Mouse (Mus musculus): Measurements from ENCODE around the gene Ctf2. TPM values are rescaled to one million over a fixed set of nuclear protein-coding genes. Genes with fewer than 3 reads are reported as not detected.
A peak's percentile ranks its signal among the peaks of the same experiment; 100 is the strongest.
"Not testable (repeated sequence)": the region's sequence is repeated elsewhere in the genome, so short reads cannot be mapped to it uniquely, and the experiment has no call there.

The Ctf2 gene
- not detected for total RNA-seq (2021)
- long read RNA-seq, experiment 1 = 0 reads
- long read RNA-seq, experiment 2, partial matches to known transcripts = 0 of 2 reads
- long read RNA-seq, experiment 2, other reads (novel, unspliced or antisense) = 2 of 2 reads

DNA sequence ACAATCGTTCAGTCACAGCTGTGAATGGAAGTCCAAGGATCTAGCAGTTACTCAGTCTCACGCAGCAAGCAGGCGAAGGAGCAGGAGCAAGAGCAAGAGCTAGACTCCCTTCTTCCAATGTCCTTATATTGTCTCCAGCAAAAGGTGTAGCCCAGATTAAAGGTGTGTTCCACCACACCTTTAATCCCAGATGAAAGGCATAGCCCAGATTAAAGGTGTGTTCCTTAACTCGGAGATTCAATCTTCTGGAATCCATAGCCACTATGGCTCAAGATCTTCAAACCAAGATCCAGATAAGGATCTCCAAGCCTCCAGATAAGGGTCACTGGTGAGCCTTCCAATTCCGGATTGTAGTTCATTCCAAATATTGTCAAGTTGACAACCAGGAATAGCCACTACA, at the start of gene Ctf2:
Gene Ctf2 (minus strand): TSS at position 101 of the 400 bp plus-strand sequence.
- not testable (repeated sequence) for DNase-seq (ENCODE audit: low spot score in 2 of 2)

DNA sequence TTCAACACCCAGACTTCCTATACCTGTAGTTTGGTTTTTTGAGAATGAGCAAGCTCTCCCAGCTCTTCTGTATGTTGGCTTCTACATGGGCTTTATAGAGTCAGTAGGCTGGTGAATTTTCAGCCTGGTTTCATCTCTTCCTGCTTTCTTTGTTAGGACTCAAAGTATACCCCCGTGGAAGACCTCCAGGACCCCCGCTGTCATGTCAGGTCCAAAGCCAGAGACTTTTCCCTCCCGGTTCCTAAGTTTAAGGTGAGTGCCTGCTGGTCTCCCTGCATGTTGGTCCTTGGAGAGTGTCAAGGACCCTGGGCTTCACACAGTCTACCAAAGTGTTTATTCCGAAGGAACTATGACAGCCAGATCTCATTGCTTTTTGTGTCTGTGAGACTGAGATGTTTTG, 46.4 kb upstream of the Ctf2 start:
- no peak for DNase-seq (ENCODE audit: low spot score in 2 of 2)

DNA sequence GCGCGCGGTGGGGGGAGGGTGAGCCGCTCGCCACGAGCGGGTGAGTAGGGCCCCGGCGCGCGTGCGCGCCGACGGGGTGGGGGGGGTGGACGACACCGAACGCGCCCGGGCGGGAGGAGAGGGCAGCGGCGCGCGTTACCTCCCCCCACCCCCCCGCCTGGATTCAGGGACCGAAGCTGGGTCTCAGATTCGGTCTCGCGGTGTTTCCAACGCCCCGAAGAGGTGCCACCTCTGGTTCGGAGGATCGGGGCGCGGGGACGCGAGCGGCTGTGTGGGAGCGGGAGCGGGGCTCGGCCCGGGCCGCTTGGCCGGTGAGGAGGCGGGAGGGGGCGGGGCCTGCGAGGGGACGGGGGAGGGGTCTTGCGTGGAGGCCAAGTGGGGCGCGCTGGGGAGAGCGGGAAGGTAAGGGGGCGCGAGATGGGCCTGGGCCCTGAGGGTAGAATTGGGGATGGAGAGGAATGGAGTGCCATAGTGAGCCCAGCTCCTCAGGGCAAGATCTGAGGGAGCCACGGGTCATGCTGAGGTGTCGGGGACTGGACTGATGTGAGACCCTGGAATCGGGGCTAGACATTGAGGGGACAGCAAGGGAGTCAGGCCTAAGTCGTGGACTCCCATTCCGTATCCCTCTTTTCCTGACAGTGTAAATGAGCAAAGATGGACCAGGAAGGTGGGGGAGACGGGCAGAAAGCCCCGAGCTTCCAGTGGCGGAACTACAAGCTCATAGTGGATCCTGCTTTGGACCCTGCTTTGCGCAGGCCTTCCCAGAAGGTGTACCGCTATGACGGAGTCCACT, 45.7 kb upstream of the Ctf2 start:
- DNase-seq (ENCODE audit: low spot score in 2 of 2) = peak in 1 of 2 experiments; percentile 39

DNA sequence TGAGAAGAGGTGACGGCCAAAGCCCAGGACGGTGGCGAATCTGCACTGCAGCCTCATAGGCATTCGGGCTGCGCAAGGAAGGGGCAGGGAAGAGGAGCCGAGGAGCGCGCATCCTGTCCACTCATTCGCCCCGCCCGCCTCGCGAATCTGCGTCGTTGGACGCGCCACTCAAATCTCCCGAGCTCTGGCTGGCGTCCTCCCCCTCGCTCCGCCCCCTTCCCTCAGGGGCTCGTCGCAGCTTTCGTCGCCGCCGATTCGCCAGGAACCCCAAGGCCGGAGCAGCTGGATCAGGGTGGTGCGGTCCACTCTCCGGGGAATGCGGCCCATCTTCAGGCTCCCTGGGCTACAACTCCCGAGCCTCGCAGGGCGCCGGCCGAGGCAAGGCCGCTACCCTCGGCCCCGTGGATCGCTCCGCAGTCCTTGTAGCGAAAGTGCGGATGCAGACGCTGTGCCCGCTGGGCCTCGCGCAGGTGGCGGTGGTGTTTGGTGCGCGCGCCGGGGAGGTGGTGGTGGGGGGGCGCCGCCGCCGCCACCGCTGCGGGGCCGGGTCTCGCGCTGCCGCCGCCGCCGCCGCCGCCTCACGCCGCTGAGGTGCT, 45.0 kb upstream of the Ctf2 start:
- DNase-seq (ENCODE audit: low spot score in 2 of 2) = peak; percentile 97 to 98

DNA sequence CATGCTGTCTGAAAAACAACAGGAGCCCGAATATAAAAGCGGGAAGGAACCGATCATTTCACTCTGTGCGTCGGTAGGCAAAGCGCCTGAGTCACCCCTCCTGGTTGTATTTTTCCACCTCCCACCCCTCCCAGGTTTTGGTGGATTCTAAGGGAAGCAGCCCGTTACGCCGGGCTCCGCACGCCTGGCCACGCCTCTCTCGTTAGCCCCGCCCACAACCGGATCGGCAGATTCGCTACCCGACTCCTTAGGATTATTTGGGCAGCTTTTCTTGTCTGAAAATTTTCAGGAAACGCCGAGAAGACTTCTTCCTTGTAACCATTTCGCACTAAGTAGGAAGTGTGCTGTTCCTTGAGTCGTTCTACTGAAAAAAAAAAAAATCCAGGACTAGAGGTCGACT, 44.5 kb upstream of the Ctf2 start, which contains the start of gene Setd1a:
Gene Setd1a (plus strand): TSS at position 245 of the 400 bp plus-strand sequence.
- peak; percentile 86 to 91 for DNase-seq (ENCODE audit: low spot score in 2 of 2)

DNA sequence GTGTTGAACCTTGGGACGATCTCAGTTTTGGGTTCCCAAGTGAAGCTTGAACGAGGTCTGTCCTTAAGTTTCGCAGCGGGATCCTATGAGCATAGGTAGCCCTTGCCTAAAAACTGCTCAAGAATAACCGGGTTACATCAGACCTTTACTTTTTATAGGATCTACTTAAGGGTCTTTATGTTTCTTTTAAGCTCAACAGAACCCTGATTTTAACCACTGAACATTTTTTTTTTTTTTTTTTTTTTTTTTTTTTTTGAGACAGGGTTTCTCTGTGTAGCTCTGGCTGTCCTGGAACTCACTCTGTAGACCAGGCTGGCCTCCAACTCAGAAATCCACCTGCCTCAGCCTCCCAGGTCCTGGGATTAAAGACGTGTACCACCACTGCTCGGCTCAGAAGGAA, 43.9 kb upstream of the Ctf2 start:
- DNase-seq (ENCODE audit: low spot score in 2 of 2) = not testable (repeated sequence)

DNA sequence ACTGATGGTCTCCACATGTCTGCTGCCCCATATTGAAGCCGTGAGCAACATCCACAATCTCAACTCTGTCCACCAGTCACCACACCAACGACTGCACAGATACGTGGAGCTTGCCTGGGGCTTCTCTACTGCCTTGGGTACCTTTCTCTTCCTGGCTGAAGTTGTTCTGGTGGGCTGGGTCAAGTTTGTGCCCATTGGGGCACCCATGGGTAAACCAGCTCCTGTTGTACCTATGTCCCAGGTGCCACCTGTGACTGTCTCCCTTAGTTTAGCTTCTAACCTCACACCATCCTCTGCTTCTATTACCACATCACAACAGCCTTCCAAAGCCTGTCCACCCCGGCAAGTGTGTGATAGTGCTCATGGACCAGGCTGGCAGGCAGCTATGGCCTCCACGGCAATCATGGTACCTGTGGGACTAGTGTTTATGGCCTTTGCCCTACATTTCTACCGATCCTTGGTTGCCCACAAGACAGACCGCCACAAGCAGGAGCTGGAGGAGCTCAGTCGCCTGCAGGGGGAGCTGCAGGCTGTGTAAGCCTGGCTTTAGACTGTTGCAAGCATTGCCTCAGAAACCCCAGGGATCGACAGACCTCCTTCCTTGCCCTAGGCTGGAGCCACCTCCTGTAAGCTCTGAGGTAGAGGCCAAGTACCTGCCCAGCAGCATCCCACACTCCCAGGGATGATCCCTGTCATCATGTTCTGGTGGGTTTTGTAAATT, 41.9 kb upstream of the Ctf2 start:
- peak; percentile 63 to 71 for DNase-seq (ENCODE audit: low spot score in 2 of 2)

DNA sequence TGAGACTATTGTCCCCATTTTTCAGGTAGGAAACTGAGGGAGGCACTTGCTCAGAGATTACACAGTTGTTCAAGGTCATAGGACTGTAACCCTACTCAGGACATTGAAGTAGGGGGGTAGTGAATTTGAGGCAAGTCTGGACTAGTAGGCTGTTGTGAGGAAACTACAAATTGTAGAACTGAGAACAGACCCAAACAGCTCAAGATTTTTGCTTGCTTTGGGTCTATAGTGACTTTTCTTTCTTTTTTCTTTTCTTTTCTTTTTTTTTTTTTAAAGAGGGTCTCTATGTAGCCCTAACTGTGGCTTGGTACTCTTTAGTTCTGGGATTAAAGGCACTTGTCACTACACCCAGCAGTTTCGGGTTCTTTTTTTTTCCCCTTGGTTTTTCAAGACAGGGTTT, 40.6 kb upstream of the Ctf2 start:
- no peak for DNase-seq (ENCODE audit: low spot score in 2 of 2)

DNA sequence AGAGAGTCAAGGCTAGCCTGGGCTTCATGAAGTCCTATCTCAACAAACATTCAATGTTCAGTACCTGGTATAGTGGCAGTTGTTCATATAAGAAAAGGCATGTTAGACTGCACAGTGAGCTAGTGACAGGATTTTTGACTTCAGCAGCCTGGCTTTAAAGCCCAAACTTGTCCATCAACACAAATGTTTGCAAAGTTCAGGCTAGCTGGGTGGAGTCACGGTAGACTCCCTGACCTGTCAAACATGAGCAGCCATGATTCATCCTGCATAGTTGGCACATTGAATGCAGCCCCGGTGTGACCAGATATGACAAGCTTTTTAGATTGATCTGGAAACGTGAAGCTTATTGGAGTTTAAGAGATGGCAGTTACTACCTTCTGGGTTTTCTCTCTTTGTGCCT, 40.1 kb upstream of the Ctf2 start:
- no peak for DNase-seq (ENCODE audit: low spot score in 2 of 2)

DNA sequence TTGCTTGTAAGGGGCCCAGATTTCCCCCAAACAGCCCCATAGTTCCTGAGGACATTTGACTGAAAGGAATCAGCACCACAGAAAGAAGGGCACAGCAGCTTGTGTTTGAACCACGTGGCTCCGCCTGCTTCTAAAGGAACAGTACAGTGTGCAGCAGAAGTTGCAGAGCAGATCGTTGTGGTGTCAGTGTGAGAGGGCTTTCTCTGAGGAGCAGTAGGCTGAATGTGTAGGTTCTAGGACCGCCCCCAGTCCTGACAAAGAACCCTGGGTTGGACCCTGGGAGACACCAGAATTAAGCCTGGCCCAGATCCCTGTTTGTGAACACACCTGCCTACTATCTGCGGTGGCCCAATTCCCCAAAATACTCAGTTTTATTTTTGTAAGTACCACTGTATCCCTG, 39.3 kb upstream of the Ctf2 start:
- peak; percentile 48 to 68 for DNase-seq (ENCODE audit: low spot score in 2 of 2)

DNA sequence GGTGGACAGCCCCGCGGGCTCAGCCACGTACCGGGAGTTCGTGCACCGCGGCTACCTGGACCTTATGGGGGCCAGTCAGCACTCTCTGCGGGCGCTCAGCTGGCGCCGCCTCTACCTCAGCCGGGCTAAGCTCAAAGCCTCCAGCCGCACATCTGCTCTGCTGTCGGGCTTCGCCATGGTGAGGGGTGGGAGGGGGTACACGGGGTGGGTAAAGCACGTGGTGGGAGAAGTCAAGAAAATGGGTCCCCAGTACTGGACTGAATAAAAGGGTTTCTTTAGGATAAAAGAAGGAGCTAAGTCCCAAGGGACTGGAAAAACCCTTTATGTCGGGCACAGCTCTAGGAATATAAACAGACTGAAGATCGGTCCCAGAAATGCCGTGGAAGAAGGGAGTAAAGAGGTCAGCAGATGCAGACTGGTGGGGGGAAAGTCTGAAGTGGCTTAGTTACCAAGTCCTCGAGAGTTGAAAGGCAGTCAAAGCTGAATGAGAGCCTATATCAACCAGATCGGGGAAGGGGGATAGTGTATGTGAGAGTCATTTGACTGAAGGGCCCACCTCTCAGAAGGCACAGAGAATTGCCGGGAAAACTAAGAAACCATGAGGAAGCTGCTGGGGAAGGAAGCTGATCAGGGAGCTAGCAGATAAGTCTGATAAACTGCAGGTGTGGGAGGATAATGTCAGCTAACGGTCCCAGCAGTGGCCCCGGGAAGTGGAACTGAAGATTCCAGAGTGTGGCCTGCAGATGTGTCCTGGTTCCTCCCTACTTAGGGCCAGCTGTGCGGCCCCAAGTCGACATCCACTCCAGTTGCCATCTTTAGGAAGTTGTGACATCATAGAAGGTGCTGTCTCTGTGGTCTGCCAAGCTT, 38.3 kb upstream of the Ctf2 start:
- DNase-seq (ENCODE audit: low spot score in 2 of 2) = no peak

DNA sequence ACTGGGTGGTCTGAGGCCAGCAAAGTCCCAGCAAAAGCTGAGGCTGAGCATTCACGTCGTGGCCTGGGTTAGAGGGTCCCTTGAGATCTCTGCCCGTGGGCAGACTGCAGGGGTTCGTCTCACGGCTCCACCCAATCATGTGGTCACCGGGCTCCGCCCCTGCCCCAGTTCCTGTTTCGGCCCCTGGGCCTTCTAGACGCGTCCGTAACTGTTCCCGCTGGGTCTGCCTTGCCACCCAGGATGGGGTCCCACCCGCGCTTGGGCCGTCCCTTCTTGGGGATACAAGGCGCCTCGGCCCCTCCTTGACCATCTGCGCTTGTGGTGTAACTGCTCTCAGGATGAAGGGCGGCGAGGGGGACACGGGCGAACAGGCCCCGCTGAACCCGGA, 37.7 kb upstream of the Ctf2 start, which contains the start of gene Orai3:
Gene Orai3 (plus strand): TSS at position 165 of the 388 bp plus-strand sequence.
- peak; percentile 85 to 88 for DNase-seq (ENCODE audit: low spot score in 2 of 2)

DNA sequence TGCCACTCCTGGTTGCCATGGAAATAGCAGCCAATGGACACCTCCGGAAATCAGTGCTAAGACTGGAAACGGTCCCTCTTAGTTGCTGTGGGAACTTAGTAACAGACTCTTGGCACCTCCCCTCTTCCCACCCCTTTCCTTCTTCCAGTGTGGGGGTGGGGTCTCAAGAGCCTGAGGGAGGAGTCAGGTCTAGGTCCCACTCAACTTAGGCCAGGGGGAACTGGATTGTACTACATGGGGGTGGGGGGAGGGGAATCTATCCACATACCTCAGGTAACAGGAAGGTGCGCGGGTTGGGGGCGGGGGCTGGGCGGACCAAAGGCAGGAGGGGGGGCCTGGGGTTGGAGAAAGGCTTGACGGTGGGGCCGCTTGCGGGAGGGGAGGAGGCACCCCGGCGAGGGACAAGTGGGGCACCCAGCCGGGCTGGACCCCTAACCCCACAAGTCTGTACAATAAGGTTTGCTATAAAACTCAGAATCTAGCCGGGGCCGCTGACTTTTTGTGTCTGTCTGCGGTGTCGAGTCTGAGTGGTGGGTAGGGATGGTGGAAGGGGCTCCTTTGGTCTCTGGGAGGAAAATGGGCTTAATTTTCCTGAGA, 37.1 kb upstream of the Ctf2 start:
- DNase-seq (ENCODE audit: low spot score in 2 of 2) = peak; percentile 97 to 99

DNA sequence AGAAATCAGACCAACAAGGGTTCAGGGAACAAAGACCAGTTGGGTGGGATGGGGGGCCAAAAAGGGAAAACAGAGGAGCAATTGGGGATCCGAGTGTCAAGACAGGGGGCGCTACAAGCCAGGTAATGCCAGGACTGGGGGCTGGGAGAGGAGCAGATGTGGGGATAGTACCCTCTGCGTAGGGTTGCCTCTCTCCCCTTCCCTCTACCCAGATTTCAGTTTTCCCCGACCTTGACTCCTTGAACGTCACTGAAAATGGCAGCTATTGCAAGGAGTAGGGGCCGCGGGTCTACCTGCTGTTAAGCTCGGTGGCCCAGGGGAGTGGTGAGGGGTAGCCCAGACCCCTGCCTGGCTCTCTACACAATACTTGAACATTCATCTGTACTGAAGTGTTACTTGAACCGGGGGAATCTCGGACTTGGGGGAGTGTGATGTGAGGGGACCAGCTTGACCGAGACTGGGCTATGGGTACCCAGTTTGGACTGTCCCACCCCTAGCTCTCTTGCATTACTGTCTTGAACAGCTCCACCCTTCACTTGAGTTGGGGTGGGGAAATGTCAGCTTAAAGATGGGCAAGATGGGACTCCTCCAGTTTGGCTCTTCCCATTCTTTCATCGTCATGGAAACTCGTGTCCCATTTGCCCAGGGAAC, 36.5 kb upstream of the Ctf2 start:
- DNase-seq (ENCODE audit: low spot score in 2 of 2) = no peak

DNA sequence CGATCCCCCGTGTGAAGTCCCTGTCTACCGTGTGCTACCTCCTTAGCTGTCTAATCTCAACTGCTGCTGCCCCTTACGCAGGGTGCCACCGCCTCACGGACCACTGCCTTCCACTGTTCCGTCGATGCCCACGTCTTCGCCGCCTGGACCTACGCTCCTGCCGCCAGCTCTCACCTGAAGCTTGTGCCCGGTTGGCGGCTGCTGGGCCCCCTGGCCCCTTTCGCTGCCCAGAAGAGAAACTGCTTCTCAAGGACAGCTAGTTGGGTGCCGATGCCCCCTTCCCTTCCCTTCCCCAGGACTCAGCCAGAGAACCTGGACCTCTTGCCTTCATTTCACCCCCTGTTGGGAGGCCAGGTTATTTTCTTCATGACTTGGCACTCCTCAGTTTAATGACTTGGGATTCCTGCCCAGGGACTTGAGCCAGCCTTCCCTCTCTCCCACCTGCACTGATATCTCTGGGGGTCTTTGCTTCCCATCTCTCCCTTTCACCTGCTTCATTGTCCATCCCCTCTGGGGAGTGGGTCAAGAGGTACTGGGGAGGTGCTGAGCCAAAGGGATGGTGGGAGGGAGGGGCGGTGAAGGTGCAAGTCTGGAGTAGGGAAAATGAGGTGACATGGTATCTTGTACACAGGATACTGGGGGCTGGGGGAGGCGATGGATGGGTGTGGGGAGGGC, 35.8 kb upstream of the Ctf2 start:
- DNase-seq (ENCODE audit: low spot score in 2 of 2) = no peak

DNA sequence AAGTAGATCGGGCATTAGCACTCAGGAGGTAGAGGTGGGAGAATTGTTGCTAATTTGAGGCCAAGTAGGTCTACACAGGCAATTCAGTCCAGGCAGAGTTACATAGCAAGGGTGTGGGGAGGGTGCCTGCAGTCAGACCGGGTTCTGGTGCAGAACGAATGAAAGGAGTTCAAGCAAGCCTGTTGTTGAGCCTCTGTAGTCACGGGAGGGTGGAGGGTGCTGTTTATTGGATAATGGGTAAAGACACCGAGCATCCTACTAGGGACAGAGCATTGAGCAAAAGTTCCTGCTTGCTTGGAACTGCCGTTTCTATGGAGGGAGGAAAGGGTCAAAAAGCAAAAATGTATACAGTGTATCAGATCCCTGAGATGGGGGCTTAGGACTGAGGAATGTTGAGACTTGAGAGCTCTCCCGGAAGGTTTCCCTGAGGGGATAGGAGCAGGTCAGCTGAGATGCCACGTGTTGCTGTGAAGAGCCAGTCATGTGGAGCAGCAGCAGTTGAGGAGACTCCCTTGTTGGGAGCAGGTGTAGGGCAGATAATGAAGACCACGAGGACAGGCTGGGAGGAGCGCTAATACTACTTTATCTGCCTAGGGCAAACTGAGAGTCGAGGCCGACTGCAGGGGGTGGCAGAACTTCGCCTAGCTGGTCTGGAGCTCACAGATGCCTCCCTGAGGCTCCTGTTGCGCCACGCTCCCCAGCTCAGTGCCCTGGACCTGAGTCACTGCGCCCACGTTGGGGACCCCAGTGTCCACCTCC, 35.1 kb upstream of the Ctf2 start:
- DNase-seq (ENCODE audit: low spot score in 2 of 2) = no peak

DNA sequence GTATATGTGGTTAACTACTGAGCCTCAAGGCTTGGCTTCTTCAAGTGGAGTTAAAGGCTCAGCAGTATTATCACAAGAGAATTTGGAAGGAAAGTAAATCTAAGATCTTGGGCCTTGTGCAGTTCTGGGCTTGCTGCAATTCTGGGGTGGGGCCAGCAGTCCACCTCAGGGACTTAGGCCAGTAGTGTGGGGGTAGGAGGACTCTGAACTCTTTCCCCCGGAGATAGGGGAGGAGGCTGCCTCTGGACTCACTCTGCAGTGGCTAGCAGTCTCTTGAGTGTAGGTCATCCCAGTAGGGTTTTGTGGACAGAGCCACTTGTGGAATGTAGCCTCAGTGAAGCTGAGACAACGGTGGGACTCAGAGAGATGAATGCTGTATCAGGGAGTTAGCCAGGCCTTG, 33.8 kb upstream of the Ctf2 start:
- DNase-seq (ENCODE audit: low spot score in 2 of 2) = no peak

DNA sequence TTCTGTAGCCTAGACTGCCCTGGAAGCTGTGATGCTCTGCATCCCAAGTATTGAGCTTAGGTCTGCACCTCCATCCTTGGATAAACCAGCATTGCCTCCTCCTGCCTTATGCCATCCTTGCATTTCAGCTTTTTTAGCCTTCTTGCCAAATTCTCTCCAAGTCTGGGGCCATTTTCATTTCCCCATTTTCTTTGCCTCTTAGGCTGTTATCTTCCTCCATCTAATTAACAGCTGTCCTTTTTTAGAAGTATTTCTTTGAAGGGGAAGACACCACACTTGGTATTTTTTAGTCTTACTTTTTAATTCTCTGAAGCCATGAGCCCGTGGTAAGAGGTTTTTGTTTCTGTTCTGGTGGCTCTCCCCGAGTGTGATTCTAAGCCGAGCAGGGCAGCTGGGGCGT, 31.7 kb upstream of the Ctf2 start:
- DNase-seq (ENCODE audit: low spot score in 2 of 2) = no peak

DNA sequence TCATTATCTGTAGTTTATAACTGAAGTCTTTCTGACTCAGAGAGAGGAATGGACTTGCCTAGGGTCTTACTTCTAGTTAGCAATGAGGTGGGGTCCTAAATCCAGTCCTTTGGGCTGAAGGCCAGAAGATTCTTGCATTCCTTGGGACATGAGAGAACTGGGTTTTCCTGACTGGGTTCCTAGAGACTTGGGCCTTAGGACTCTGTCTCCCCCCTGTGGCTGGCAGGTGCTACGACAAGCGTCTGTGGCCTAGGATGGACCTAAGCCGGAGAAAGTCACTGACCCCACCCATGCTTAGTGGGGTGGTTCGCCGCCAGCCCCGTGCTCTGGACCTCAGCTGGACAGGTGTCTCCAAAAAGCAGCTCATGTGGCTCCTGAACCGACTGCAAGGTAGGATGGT, 29.1 kb upstream of the Ctf2 start:
- peak; percentile 50 to 69 for DNase-seq (ENCODE audit: low spot score in 2 of 2)

Measured in layer of hippocampus, postnatal 14 days (tissue).